Mouse (Mus musculus) naive thymus-derived CD4-positive, alpha-beta T cell, adult 5 months (primary cell): ENCODE measurements around the gene Trarg1. TPM values are rescaled to one million over a fixed set of nuclear protein-coding genes. Genes with fewer than 3 reads are reported as not detected.

Experiments
- polyA plus RNA-seq: library from polyadenylated mRNA; unstranded; fragments of 100-300 nt; shearing (Covaris generic); gene quantifications from one replicate; pipeline ENCODE4 v1.2.1, GENCODE M21; 2017

Trarg1 gene
- not detected for polyA plus RNA-seq

GRCm38 (mm10) chr11:76679508-76679907 lies at the start of gene Trarg1:
TSS of gene Trarg1 (plus strand) at chr11:76679808.

GRCm38 (mm10) chr11:76671871-76672475 lies 7.6 kb upstream of the Trarg1 start, which contains the start of gene Bhlha9:
TSS of gene Bhlha9 (plus strand) at chr11:76672470.

Other genes starting within 250 kb of the Trarg1 start
- gene Abr, start 57.5 kb upstream of the Trarg1 start, polyA plus RNA-seq = 46.0 TPM
- gene Bhlha9, start 7.3 kb upstream of the Trarg1 start, polyA plus RNA-seq = not detected
- gene Gosr1, start 83.8 kb downstream of the Trarg1 start, polyA plus RNA-seq = 62.4 TPM
- 0.11 TPM for gene Cpd, start 167.2 kb downstream of the Trarg1 start, polyA plus RNA-seq
- gene Tmigd1, start 222.4 kb downstream of the Trarg1 start, polyA plus RNA-seq = not detected
- gene Blmh, start 245.0 kb downstream of the Trarg1 start, polyA plus RNA-seq = 46.9 TPM